Mouse (Mus musculus) lung, adult 2 months (tissue): ENCODE data around the gene Dera.

ENCODE experiments used
- CTCF ChIP-seq: fragments of 200-500 bp; IDR thresholded peaks from 2 replicates; pipeline ENCODE4 v1.5.1; 2011; ENCODE audit warnings: mild to moderate bottlenecking, low read length, control low read depth; ENCODE audit not compliant: insufficient read depth
- POLR2A ChIP-seq: fragments of 200-500 bp; IDR thresholded peaks from 2 replicates; pipeline ENCODE4 v1.6.1; 2011; ENCODE audit warnings: low read depth, mild to moderate bottlenecking, control low read depth, low read length, borderline replicate concordance; ENCODE audit errors: extremely low read depth

DNA sequence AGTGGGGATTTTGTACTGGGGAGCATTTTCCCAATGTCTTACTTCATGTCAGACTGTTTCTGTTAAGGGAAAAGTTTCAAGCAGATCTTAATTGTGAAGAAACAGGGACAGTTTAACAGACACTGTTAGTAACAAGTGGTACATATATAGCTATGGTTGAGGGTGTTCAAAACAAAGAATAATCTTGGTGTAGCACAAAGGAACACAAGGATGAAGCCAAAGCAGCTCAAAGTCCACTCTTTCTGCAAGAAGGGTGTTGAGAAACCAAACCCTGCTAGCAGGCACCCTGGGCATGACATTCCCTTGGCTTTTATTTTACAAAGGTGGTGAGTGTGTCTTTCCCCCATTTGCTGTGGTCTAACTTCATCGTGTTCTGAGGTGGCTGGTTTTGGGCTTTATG is 3.5 kb downstream of the Dera start:
- TF ChIP-seq POLR2A (no peak), CTCF (no peak)
